Mouse (Mus musculus): ENCODE measurements around the gene Cytl1.

Cytl1 gene

DNA sequence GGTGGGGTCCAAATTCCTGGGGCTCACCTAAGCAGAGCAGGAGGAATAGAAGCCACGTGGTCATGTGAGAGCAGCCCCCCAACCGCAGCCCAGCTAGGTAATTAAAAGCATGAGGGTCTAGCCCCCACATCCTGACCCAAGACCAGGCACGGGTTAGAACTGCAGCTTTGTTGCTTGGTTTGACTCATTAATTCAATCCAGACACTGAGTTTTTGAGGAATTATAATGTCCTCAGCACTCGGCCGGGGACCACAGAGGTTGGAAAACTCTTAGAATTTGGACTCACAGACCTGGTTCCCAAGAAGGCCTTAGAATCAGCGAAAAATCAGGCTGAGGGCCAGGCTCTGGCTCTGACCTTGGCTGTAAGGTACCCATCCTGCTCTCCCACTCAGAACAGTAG lies 35.6 kb downstream of the Cytl1 start:
- no peak for DNase-seq (ENCODE audit: low spot score)

DNA sequence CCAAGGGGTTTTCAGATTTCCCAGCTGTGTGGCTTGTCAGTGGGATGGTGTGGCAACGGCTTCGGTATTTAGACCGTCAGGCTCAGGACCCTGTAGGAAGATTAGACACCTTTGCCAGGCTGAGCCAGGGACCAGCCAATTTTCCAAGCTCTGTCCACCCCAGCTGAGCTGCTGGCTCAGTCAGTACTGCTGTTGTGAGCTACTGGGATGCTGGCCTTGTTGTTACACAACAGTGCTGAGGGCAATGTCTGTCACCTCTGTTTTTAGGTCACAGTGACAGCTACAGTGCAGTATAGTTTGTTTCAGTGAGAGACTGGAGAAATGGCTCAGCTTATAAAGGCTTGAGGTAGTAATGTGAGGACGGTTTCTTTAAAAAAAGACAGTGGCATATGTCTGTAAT lies 38.7 kb downstream of the Cytl1 start:
- DNase-seq (ENCODE audit: low spot score) = no peak

DNA sequence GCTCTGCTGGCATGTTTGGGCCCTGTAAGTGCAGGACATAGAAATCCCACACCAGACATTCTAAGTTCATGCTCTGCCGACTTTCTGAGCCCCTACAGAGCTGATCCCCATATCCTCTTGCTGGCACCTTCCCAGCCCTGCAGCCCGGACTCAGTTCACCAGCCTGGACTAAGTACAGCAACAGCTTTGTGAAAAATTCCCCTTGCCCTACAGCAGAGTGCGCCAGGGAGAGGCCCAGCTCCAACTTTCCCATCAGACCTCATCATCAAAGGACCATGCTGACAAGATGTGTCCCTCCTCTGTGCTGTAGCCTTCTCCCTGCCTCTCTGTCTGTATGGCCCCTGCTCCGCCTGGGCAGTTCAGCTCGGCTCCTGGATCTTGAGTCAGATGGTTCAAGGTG lies 40.4 kb downstream of the Cytl1 start:
- DNase-seq (ENCODE audit: low spot score) = no peak

DNA sequence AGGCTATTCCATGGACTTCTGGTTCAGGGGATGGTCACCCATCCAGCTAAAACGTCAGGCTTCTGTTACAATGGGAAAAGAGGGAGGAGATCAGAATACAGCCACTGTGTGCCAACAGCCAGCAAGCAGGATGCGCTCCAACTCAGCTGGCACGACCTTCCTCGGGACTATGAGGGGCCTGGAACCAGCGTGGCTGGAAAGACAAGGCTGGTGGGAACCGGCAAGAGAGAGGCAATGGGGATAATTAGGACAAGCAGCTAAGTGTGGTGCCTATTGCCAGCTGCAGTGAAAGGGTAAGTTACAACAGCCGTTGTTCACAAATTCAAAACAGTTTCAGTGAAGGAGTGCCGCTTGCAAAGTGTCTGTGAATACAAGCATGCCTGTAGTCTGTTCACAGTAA lies 48.0 kb downstream of the Cytl1 start:
- DNase-seq (ENCODE audit: low spot score) = no peak

DNA sequence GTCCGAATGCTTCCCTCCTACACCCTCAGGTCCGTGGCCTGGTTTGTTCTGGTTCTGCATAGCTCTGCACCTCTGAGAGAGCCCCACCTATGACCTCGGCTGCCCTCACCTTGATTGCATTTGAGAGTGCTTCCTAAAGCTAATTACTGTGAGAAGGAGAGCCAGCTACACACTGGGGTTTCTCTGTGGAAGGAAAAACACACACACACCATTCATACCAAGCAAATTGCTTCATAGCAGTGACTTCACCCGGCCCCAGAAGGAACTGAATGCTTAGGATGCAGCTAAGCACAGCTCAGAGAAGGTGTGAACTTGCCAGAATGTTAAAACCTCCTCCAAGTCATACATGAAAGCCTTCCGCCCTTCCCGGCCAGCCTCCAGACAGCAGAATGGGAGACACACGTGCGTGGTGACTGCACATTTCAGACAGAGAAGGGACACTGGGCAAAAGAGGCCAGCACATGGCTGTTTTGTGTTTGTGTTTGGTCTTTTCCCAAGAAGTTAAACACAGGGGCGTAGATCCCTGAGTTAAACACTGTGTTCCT lies 49.6 kb downstream of the Cytl1 start:
- no peak for DNase-seq (ENCODE audit: low spot score)

Data from left cerebral cortex, adult 11 months (tissue).